Mouse (Mus musculus) kidney, postnatal 25 days (tissue): Measurements from ENCODE around the gene Dgki.

ENCODE experiments used
- DNase-seq, 2 experiments: peaks; one replicate each; pipeline ENCODE4 v3.0.0; 2021; ENCODE audit warnings: mixed read lengths in 2 of 2

Gene Dgki

DNA sequence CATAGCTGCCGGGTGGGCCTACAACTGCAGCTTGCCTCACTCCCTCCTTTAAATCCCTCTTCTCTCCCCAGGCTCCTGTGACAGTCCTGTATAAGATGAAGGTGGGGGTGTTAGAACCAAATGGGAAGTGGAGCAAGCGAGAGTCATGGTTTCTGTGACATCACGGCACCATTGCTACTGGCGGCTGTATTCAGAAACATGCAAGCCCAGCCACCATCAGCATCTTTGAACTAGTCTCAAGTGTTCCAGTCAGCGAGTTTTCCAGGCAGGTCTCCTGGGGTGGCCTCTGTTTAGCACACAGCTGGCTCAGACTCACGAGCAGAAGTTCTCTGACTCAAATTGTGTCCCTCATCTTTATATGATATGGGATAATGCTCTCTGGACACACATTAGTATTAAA lies 68.8 kb downstream of the Dgki start:
- DNase-seq: no peak

DNA sequence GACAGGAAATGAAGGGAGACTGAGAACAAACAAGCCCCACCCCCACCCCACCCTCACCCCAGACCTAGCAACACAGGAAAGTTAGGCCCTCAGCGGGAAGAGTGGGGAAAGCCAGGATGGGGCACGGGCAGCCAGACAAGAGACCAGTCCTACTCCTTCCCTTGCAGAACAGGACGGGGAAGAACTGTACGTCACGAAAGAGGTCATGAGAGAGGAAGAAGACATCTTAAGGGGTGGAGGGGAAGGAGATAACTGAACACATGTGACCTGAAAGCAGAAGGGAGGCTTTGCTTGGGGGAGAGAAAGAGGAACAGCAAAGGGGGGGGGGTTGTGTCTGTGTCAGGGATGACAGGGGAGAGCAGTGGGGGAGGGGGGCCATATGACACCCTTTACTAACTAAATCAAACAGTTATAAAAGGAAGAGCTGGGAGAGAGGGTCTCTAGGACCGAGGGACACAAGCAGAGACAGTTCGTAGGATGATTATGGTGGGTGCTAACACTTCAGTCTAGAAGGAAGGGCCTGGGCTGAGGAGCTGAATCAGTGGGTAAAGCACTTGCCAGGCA lies 77.0 kb downstream of the Dgki start:
- no peak for DNase-seq

DNA sequence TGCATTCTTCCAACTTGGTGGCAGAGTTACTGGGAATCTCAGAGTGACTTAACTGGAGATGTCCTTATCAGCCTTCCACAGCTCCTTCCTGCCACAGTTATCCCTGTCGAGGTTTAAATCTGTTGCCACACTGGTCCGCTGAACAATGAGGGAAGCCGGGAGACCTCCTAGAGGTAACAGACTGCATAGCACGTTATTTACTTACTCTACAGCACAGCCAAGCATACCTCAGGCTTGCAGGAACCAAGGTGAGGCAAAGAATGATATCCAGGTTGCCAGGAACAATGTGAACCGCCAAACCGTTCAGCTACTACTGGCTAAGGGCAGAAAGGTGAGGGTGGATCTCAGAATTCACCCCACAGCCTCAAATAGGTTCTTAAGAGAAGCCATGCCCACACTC lies 78.0 kb downstream of the Dgki start:
- no peak for DNase-seq

DNA sequence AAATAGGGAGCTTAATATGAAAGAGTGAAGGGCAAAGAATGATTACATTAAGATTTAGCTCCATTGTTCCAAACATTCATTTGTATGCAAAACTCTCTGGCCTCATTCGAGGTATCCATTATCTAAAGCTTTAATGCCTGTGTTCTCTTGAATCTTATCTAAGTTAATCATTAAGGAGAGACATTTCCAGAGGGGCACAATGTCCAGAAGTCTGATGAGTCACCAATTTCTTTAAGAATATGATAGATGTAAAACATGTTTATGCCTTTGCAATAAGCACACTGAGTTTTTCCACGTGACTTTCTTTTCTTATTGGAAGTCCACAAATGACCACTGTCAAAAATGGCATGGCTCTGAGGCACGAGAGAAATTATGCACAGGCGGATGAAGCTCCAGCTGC lies 80.9 kb downstream of the Dgki start:
- DNase-seq: no peak

DNA sequence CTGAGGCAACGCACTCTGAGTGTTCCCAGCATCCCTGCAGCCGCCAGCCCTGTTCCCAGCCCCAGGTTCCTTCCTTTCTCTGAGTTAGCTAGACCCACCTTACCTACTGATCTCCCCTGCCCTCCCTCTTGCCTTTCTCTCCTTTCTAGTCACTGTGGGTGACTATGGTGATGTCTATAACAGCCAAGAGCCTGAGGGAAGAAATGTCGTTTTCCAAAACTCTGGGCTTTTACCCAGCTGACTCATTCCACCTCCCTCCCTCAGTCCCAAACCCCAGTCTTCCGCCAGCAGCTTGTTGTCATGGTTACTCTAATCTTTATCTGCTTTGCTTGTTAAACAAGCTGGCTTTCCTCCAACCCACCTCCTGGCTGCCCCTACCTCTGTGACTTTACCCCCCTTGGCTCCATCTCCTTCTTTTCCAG lies 83.6 kb downstream of the Dgki start:
- DNase-seq: no peak

DNA sequence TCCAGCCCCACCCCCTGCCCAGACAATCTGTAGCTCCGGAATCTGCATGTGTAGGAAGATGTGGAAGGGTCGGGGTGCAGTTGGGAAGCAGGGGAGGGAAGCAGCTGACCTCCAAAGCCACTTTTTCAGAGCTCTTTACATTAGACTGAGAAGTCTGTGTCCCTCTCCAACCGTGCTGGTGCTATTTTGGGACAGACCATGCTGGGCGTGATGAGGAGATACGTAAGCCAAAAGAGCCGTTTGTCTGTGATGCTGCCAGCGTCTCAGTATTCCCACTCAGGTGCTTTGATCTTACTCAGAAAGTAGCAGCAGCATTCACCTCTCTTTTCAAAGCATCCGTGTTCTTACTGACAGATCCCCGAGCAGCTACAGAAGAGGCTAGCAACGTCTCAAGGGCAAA lies 84.3 kb downstream of the Dgki start:
- no peak for DNase-seq

DNA sequence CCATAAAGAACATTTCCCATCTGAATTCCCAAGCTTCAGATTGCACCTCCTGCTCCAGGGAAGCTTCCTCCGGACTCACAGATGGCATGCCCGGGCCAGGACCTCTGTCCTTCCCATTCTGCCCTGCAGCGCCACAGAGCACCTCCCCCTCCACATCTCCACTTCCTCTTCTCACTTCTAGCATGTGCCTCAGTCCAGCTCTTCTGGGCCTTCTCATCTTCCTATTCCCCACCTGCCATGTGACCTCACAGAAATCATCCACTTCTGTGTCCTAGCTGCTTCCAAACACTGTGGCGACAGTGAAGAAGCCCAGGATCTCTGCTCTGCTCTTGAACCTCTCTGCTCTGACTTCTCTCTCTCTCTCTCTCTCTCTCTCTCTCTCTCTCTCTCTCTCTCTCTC lies 87.1 kb downstream of the Dgki start:
- no peak for DNase-seq

DNA sequence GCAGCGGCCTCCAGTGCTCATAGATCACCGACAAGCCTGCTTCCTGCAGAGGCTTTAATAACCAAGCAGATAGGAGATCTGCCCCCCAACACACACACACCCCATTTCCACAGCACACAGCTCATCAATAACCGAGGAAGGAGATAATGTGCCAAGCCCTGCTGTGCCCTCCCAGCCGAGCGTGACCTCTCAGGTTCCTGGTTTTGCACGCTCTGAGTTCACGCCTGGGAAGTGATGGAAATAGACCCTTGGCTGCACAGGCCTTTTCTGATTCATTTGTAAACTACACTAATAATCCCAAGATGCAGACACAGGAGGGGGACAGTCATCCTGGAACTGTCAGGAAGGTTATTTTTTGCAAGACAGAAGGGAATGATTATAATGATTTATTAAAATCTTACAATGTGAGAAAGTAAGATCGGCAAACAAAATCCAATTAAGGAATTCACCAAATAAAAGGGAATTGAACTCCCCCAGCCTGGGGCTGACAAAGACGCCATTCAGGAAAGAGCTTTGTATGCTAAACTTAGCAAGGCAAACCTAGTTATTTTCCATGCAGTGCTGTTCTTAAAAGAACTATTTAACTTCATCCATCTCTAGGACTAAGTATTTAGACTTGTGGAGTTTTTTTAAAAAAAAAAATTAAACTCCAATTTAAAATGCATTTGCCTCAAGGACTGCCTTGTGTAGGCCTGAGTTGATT lies 88.3 kb downstream of the Dgki start:
- DNase-seq: no peak

DNA sequence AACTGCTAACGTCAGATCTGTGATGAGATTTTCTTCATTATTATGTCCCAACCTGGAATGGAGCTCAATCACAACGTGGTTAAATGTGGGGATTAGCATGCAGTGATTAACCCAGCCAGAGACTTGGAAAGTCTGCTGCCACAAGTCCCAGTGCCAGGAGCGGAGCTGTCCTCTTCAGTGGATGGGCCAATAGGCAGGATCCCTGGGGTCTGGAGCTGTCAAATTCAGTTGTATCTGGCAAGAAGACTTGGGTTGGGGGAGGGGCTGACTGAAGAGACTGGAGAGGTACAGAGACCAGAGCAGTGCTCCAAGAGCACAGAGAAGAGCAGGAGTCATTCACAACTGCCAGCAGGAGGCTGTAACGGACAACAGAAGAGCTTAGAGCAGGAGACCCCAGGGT lies 97.1 kb downstream of the Dgki start:
- DNase-seq: no peak

DNA sequence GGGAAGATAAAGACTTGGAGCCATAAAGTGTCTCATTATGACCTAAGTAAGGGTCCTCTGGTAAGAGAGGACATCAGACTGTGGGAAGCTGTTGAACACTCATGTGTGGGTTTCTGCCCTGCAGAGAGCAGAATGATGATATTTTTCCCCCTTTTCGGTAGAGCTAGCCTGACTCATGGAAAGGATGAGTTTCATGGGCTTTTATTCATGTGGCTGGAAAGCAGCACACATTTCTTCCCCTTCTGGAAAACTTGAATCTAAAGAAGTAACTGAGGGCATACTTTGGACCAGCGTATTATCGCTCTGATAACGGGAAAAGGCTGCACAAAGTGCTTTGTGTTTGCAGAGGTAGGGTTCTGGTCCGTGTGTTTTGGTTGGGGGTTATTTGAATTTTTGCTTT lies 99.1 kb downstream of the Dgki start:
- DNase-seq: no peak

DNA sequence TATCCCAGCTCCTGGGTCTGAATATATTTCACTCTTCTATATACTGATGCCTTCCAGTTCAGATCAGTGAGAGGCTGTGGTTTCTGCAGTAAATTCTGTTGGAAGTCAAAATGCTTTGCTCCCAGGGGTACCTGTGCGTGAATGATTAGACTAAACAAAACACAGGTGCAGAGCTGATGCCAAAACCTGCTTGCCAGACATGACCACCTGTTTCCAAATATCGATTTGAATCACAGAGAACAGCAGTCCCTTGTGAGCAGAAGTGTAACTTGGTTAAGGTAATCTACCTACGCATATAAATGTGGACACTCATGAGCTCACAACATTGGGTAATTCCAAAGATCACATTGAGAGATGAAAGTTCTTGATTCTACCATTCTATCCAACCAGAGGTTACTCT lies 100.5 kb downstream of the Dgki start:
- no peak for DNase-seq

DNA sequence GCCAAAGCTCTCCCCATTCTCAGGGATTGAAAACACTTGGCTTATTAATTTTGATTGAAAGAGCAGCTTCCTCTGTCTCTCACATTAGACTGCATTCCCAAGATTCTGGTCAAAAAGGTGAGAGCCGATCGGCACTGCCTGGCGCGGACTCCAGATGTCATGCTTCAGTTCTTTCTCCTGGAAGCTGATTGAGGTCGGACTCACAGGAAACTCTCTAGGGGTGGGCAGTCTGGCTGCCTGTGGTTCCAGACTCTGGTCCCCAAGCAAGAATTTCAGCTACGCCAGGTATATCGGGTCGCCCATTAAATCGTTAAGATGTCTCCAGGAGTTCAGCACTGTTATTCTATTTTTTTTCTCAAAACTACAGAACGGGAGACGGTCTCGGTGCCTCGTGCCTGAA lies 102.2 kb downstream of the Dgki start:
- peak in 1 of 2 experiments; percentile 9 for DNase-seq

DNA sequence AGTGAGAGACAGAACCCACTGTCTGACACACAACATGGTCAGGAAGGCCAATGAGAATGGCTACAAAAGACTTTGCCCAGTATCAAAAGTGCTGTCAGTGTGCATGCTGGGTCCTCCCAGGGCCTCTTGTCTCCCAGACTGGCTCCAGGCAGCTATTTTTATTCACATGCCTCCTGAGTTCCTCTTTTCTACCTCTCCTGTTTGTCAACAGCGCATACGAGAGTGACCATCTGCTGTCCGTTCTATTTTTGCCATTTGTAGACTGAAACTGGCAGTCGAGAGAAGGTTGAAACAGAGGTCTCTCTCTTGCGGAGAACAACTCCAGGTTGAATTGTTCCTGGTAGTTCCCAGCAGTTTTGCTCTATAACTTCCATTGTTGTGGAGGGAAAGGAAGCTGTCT lies 103.1 kb downstream of the Dgki start:
- no peak for DNase-seq

DNA sequence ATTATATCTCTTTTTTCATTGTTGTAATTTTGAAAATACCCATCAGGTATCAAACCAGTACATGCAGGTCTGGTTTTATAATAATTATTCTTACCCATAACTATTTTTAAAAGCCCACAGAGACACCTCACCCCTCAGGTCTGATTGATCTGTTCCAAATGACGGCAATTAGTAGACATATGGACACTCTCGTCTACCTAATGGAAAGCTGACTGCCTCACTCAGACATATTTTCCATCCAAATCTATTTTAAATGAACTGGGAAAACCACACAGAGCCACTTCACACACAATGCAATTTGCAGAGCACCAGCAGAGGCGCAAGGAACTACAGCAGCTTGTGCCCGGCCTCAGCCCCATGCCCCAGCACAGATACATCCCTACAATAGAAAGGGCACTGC lies 104.2 kb downstream of the Dgki start:
- no peak for DNase-seq

DNA sequence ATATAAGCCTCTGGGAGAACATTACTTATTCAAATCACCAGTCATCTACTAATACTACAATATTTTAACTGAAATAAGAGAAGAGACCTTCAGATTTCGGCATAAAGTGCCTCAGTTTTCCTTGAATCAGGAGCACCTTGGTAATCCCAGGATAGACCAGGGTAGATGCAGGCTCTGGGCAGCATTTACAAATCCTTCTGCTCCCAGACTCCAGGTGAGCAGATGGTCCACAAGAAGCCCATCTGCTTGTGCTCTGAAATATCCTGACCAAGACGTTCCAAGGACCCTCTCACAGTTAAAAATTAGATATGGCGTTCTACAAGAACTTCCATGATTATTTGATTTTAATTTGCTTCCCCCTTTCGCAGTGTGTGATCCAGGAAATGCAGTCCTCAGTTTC lies 118.0 kb downstream of the Dgki start:
- no peak for DNase-seq

DNA sequence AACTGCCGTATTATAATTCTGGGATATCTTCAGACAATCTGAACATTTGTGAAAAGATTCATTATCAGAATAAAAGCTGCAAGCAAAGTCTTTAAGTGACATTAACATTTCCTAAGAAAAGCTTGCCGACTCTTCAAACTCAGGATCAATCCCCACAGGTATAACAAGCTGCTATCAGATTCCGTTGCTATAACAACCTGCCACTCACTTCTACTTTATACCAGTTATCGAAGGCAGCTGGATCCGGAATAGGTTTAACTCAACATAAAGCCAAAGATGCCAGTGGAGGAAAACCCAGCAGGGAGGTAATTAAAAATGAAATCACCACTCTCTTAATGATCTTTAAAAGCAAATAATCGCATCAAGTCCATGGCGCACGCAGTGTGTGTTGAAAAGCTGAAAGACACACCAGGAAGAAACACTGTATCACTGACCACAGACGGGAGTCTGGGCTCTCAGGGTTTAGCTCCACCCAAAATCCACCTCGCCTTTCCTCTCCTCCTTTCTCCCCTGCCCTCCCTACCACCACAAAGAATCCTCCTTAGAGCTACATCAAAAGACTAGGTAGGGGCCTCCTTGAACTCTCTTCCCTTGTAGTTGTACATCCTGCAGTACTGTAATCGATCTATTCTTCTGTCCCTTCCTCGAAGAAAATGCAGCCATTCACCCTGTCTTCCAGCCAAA lies 128.7 kb downstream of the Dgki start:
- no peak for DNase-seq

DNA sequence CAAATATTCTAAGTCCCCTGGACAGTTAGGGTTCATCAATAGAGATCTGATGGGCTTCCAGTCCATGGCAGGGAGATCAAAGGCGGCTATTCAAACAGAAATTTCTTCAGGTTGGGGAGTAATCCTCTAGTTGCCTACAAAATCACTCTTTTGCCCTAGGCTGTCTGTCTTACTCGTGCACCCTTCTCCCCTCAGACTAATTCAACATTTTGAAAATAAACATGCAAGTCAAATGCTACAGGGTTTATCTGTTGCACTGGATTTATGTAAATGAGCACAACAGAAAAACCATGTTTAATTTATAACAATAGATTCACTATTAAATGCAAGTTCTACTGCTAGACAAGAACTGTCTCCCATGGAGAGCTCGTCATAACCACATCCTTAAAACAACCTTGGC lies 141.1 kb downstream of the Dgki start:
- no peak for DNase-seq

DNA sequence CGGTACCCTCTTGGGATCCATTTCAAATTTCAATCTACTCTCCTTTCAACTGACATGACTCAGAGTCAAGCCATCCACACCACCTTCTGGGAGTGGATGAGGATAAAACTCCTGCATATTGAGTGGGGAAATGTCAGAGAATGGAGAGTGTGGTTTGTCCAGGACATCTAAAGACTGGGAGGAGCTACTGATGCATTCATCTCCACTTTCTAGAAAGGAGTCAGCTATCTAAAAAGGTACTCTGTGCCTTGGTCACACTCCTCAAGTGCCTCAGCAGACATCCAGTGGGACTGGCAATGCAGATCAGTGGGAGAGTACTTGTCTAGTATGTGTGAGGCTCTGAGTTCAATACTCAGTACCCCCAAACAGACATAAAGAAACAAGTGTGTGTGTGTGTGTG lies 145.9 kb downstream of the Dgki start:
- no peak for DNase-seq

DNA sequence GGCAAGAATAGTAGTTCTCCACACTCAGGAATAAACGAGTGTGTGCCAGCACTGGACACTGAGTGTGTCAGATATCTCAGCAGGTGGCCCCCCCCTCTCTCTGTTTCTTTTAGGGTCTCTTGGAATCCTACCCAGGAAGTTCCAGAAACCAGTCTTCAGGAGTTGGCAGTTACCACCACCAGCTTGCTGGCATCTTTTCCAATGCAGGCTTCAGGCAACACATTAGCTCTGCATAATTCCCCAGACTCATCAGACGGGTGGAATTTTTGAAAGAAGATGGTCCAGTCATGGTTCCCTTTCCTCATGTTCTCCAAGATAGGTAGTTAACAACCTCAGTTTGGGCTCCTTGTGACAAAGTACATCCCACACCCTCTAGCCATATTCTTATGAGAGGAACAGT lies 149.5 kb downstream of the Dgki start:
- DNase-seq: no peak

DNA sequence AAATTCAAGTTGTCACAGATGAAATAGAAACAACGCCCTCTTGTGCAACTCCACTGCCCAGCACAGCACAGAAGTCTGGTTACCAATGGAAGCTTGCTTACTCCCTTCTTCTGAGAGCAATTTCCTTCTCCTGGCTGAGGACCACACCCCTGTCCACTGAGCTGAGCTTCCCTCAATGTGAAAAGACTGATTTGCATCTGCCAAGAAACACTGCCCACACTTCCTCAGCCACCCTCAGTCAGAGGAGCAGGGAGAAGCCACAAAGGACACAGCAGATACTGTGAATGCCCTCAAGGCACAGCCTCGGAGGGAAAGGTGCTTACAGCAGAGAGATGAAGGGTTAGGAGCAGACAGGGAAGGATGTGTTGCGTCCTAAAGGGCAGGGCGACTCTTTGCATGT lies 149.9 kb downstream of the Dgki start:
- DNase-seq: no peak

DNA sequence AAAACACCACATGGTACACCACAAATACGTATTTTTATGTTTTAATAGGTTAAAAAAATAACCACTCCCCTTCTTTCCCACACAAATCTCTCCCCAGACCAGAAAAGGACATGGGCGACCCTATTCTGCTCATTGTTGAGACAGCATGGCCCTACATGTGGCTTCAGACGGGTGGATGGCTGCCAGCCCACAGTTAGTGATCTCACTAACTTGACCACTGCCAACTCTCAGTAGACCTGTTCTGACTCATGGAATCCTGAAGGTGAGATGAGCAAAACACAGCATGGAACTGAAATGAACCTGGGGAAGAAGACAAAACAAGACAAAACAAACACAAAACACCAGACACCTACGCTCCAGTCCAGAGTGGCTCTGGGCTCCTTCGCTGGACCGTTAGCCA lies 150.8 kb downstream of the Dgki start:
- no peak for DNase-seq

DNA sequence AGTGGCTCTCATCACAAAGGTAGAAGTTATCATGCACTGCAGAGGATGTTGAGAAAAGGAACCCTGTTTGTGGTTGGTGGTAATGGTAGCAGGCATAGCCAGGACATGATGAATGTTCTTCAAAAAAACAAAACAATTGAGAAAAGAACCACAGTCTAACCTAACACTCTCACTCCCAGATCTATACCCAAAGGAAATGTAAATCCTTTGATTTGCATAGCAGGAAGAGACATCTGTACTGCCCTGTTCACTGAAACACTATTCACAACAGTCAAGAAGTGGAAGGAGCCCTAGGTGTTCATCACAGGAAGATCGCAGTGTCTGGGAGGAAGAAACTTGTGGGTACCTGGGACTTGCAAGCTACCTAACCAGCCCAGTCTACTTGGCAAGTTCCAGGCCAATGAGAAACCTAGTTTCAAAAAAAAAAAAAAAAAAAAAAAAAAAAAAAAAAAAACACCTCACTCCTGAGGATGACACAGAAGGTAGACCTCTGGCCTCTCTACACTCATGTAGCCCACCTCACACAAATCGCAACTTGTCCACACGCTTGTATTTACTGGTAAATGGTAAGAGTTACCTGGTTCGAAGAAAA lies 152.5 kb downstream of the Dgki start:
- no peak for DNase-seq

DNA sequence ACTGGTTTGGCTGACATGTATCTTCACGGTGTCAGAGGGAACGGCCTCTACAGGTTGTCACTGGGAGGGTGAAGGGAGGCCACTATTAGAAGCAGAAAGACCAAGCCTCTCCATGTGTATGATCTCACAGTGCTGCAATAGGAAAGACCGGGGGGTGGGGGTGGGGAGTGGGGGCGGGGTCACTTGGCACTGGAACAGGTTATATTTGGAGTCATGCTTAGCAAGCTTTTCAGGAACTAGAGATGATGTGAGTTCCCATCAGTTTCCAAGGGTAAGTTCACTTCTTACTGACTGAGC lies 156.2 kb downstream of the Dgki start:
- no peak for DNase-seq
